ENCODE assay signal across 13 mouse cellular contexts in the genomic region with DNA sequence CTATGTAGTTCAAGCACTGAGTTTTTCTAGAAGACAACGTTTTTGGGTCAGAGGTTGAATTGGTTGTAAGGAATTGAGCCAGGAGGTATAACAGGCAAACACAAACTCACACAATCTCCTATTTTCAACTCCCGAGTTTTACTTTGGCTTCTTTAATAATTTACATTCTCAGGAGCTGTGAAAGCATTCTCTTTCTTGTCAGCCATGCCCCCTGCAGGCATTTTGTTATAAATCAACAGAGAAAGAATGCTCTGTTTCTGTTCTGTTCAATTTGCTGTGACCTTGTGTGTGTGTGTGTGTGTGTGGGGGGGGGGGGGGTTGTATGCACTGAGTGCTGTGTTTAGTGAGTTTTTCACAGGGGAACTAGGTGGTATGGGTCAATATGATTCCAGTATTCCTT.
DNase-seq lines count a peak whose midpoint lies in the region; ATAC-seq lines count a peak whose summit lies in the region.
"Had no signal": no experiment of that assay in that cellular context is flagged by ENCODE, and none has a peak within 500 bp of the region (broad histone marks: within the 10 kb centered on the region; RNA-seq: fewer than 3 reads in every experiment).

No protein-coding gene starts in this region.

- 0 out of 2 replicates have a peak, but pooled peaks cover 6% of the 10 kb centered on the region for H3K4me1 ChIP-seq in kidney, embryonic 15.5 days
- H3K4me1 ChIP-seq in hindbrain, embryonic 12.5 days, result 0 out of 2 replicates have a peak, but pooled peaks cover 6% of the 10 kb centered on the region
- H3K4me1 ChIP-seq in midbrain, embryonic 11.5 days (ENCODE audit: control insufficient read depth, insufficient read depth, low read length), result no peaks in the 10 kb centered on the region

- no peaks in the 10 kb centered on the region for H3K36me3 ChIP-seq in kidney, embryonic 15.5 days
- H3K36me3 ChIP-seq in hindbrain, embryonic 12.5 days, result no peaks in the 10 kb centered on the region
- no peaks in the 10 kb centered on the region for H3K36me3 ChIP-seq in midbrain, embryonic 11.5 days (ENCODE audit: control insufficient read depth, insufficient read depth, low read length)

- ATAC-seq in kidney, embryonic 15.5 days (replicated peaks; ENCODE audit: low FRiP score), result peak; percentile 54
- ATAC-seq in hindbrain, embryonic 12.5 days (ENCODE audit: low FRiP score), result peak; percentile 56
- peak; percentile 57; the same call in 1 of the 2 replicates for ATAC-seq in midbrain, embryonic 11.5 days (ENCODE audit: low FRiP score)

- 13% methylated on average over 2 of the region's 2 CpGs for WGBS in kidney, embryonic 15.5 days
- 8% methylated on average over 2 of the region's 2 CpGs for WGBS in hindbrain, embryonic 12.5 days
- WGBS in midbrain, embryonic 11.5 days, result 21% methylated on average over 2 of the region's 2 CpGs

- no peak overlapping the region for H3K4me3 ChIP-seq in kidney, embryonic 15.5 days (replicated peaks)
- no peak overlapping the region for H3K4me3 ChIP-seq in hindbrain, embryonic 12.5 days
- no peak overlapping the region for H3K4me3 ChIP-seq in midbrain, embryonic 11.5 days (ENCODE audit: low read depth, low read length)
- H3K4me3 ChIP-seq: myocyte had no signal

- no peak for DNase-seq in kidney, adult 9 months
- DNase-seq in c-Kit-positive CD71-negative TER-119-negative erythroid progenitor cells, embryonic 14.5 days (ENCODE audit: low read depth), result peak; percentile 8
- DNase-seq in midbrain, embryonic 11.5 days (ENCODE audit: low spot score, missing footprints), result peak; percentile 79
- DNase-seq in thymus, postnatal 10 days (ENCODE audit: low spot score in 2 of 2), result no peak
- no peak for DNase-seq in cerebellum, adult 11-12 months
- DNase-seq in spleen, adult 12 weeks (ENCODE audit: low spot score), result no peak
- DNase-seq: adrenal gland, adult 8-10 months; cerebellum, postnatal 10 days; kidney, adult 11 months; left cerebral cortex, postnatal 4 days had no signal

- H3K27ac ChIP-seq in kidney, embryonic 15.5 days, result no peak overlapping the region
- H3K27ac ChIP-seq in hindbrain, embryonic 12.5 days, result no peak overlapping the region
- H3K27ac ChIP-seq in midbrain, embryonic 11.5 days (ENCODE audit: low read depth, low read length), result no peak overlapping the region

- no peak overlapping the region for H3K4me2 ChIP-seq in kidney, embryonic 15.5 days
- H3K4me2 ChIP-seq in hindbrain, embryonic 12.5 days (replicated peaks), result no peak overlapping the region
- no peak overlapping the region for H3K4me2 ChIP-seq in midbrain, embryonic 11.5 days

- H3K27me3 ChIP-seq in kidney, embryonic 15.5 days, result no peaks in the 10 kb centered on the region
- no peaks in the 10 kb centered on the region for H3K27me3 ChIP-seq in hindbrain, embryonic 12.5 days
- H3K27me3 ChIP-seq in midbrain, embryonic 11.5 days (ENCODE audit: control insufficient read depth, insufficient read depth, low read length), result no peaks in the 10 kb centered on the region

- no peaks in the 10 kb centered on the region for H3K9me3 ChIP-seq in kidney, embryonic 15.5 days (replicated peaks)
- H3K9me3 ChIP-seq in hindbrain, embryonic 12.5 days (replicated peaks), result no peaks in the 10 kb centered on the region
- no peaks in the 10 kb centered on the region for H3K9me3 ChIP-seq in midbrain, embryonic 11.5 days (ENCODE audit: control insufficient read depth, low read length)

- H3K9ac ChIP-seq in kidney, embryonic 15.5 days, result no peak overlapping the region
- no peak overlapping the region for H3K9ac ChIP-seq in hindbrain, embryonic 12.5 days
- no peak overlapping the region for H3K9ac ChIP-seq in midbrain, embryonic 11.5 days (ENCODE audit: low read length)

Comparison
In these comparisons a context has a peak if more than half of its experiments do, and no peak if none do; other contexts are left out.
1. DNase-seq: peak in c-Kit-positive CD71-negative TER-119-negative erythroid progenitor cells, embryonic 14.5 days (single experiment) and midbrain, embryonic 11.5 days (single experiment); none in kidney, adult 9 months (single experiment), thymus, postnatal 10 days (0 of 2), cerebellum, adult 11-12 months (single experiment) and spleen, adult 12 weeks (single experiment).
2. Peak in every context shown above with its lines, with median percentiles within 50 percentile points of each other: ATAC-seq.